Mouse (Mus musculus) liver, embryonic 14.5 days (tissue): ENCODE measurements around the gene Epb41l4b.

Experiments used
- CTCF ChIP-seq: IDR thresholded peaks from 2 replicates; pipeline ENCODE4 v1.5.1; 2016; ENCODE audit warnings: antibody characterized with exemption, low read depth, control low read depth
- EP300 ChIP-seq: IDR thresholded peaks from 2 replicates; pipeline ENCODE4 v1.6.1; 2016; ENCODE audit warnings: antibody characterized with exemption, low read depth

DNA sequence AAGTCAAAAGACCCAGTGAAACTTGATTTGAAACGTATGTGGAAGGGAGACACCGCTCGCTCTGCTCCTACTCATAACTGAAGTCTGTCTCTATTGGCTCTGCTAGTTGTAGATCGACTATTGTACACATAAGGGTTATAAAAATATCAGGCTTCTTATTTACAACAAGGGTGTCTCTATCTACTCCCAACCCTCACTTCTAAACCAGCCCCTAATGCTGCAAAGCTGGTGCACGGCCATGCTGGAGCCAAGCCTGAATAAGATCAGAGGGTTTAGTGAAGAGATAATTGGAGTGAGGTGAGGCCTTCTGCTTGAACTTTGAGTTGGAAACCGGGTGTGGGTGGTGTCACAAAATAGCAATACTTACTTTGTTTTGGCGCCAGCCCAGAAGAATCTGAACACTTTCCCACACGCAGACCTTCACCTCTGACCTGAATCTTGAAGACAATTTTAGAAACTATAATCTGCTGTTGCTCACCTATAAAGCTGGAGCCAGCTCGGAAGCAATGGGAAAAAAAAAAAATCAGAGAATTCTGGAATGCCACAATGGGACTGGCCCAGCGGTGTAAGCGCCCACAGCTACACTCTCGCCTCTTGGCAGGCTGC, 181.8 kb downstream of the Epb41l4b start:
- TF ChIP-seq EP300 (no peak), CTCF (no peak)
